Mouse (Mus musculus) layer of hippocampus, postnatal 14 days (tissue): ENCODE data around the gene Patl2. TPM values are rescaled to one million over a fixed set of nuclear protein-coding genes. Genes with fewer than 3 reads are reported as not detected.
"Not testable (repeated sequence)": the region's sequence is repeated elsewhere in the genome, so short reads cannot be mapped to it uniquely, and the experiment has no call there.

Source experiments
- DNase-seq, 2 experiments: peaks; one replicate each; pipeline ENCODE4 v3.0.0; 2021 to 2022; ENCODE audit warnings: low spot score in 2 of 2, mixed read lengths in 1 of 2
- total RNA-seq, 2 experiments: library from RNA; stranded (reverse); gene quantifications; 2 replicates each; pipeline ENCODE4 v1.2.3; 2021

Patl2 gene
- total RNA-seq, 2 experiments from 2014 or later = 0.26 TPM; not detected in 1

GRCm38 (mm10) chr2:122147508-122148241 is 38.3 kb downstream of the Patl2 start, which contains the start of gene B2m:
TSS of gene B2m (plus strand) at chr2:122147686.
- peak; percentile 91 to 94 for DNase-seq

- peak in 1 of 2 experiments; percentile 15 for DNase-seq
Measured at GRCm38 (mm10) chr2:122146687-122147086, 39.3 kb downstream of the Patl2 start.

- no peak for DNase-seq
Measured at GRCm38 (mm10) chr2:122145756-122146155, 40.2 kb downstream of the Patl2 start.

GRCm38 (mm10) chr2:122143111-122143510 is 42.9 kb downstream of the Patl2 start:
- DNase-seq = no peak

GRCm38 (mm10) chr2:122141332-122141967 is 44.5 kb downstream of the Patl2 start:
- DNase-seq = no peak

- DNase-seq = no peak
Measured at GRCm38 (mm10) chr2:122140815-122141214, 45.2 kb downstream of the Patl2 start.

GRCm38 (mm10) chr2:122137839-122138465 is 48.0 kb downstream of the Patl2 start:
- DNase-seq = no peak

- no peak for DNase-seq
Measured at GRCm38 (mm10) chr2:122132618-122133017, 53.4 kb downstream of the Patl2 start.

GRCm38 (mm10) chr2:122132078-122132477 is 53.9 kb downstream of the Patl2 start:
- DNase-seq = no peak

GRCm38 (mm10) chr2:122127635-122128034 is 58.4 kb downstream of the Patl2 start:
- DNase-seq = no peak

GRCm38 (mm10) chr2:122126765-122127347 is 59.1 kb downstream of the Patl2 start:
- no peak for DNase-seq

- no peak for DNase-seq
Measured at GRCm38 (mm10) chr2:122125680-122126572, 60.1 kb downstream of the Patl2 start.

GRCm38 (mm10) chr2:122117961-122118958 is 67.7 kb downstream of the Patl2 start, which contains the start of gene Spg11:
TSS of gene Spg11 (minus strand) at chr2:122118386.
- peak; percentile 97 to 98 for DNase-seq

GRCm38 (mm10) chr2:122116888-122117287 is 69.1 kb downstream of the Patl2 start:
- no peak for DNase-seq

GRCm38 (mm10) chr2:122109714-122110113 is 76.3 kb downstream of the Patl2 start:
- DNase-seq = no peak

- no peak for DNase-seq
Measured at GRCm38 (mm10) chr2:122108101-122108500, 77.9 kb downstream of the Patl2 start.

- no peak for DNase-seq
Measured at GRCm38 (mm10) chr2:122102070-122102469, 83.9 kb downstream of the Patl2 start.

GRCm38 (mm10) chr2:122097686-122098085 is 88.3 kb downstream of the Patl2 start:
- not testable (repeated sequence) for DNase-seq

GRCm38 (mm10) chr2:122093844-122094243 is 92.1 kb downstream of the Patl2 start:
- DNase-seq = no peak
